Mouse (Mus musculus) adrenal gland (tissue): ENCODE measurements around the gene Dnm1l.
"Not testable (repeated sequence)": the region's sequence is repeated elsewhere in the genome, so short reads cannot be mapped to it uniquely, and the experiment has no call there.

Experiments
- intact Hi-C: fragments of 180-260 bp; cut with DNase I; formaldehyde crosslinking; loops from one replicate; pipeline ENCODE4 v1.15.1; 2025
- long read RNA-seq, 2 experiments: library from polyadenylated mRNA; unstranded; transcript quantifications; one replicate each; pipeline ENCODE4 v2.0.0; 2020; ENCODE audit warnings: borderline replicate concordance in 1 of 2; ENCODE audit not compliant: insufficient replicate concordance in 1 of 2

The Dnm1l gene
- long read RNA-seq, experiment 1, transcript Dnm1l-201 (18 exons, 3,951 nt), result major isoform, 15 of 48 reads
- long read RNA-seq, experiment 1, partial matches to known transcripts, result 25 of 48 reads
- long read RNA-seq, experiment 1, other reads (novel, unspliced or antisense), result 8 of 48 reads
- long read RNA-seq, experiment 2, transcript Dnm1l-201 (18 exons, 3,951 nt), result major isoform, 5 of 64 reads
- long read RNA-seq, experiment 2, partial matches to known transcripts, result 50 of 64 reads
- long read RNA-seq, experiment 2, other reads (novel, unspliced or antisense), result 8 of 64 reads

- intact Hi-C loops, result loop anchor here (10.0 kb wide), 1 partner anchor 226 kb away; no protein-coding TSS in a partner anchor
These were observed at the start of gene Dnm1l for GRCm38 (mm10) chr16:16358481-16359100. Dnm1l (minus strand) TSS chr16:16358959.

DNA sequence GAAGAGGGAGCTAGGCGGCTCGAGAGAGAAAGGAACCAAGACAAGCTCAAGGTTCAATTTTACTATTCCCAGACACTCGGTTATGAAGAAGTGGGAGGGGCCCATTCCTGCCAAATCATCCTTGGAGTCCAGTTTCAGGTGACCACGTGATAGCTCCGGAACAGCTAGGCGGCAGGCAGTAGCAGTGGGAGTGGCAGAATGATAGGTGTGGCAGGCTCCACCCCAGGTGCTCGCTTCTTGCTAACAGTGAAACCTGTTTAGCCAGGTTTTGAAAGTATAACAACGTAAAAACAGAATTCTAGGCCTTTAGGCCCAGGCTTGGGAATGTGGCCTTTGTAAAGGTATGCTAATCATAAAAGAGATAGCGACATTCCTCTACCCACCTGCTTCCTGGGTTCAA is 8.5 kb upstream of the Dnm1l start:
- intact Hi-C loops, result not testable (repeated sequence)

DNA sequence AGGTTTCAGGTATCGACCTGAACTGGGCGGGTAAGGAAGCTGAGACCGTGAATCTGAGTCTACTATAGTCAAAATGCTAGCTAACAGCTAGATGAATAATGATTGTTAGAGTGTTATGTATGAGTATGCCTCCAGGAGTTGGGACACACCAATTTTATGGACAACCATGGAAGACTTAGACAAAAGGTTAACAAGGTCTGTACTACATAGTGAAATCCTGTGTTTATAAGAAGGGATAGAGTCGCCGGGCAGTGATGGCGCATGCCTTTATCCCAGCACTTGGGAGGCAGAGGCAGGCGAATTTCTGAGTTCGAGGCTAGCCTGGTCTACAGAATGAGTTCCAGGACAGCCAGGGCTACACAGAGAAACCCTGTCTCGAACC is 333 bp upstream of the Dnm1l start:
- intact Hi-C loops, result loop anchor here (10.0 kb wide), 1 partner anchor 226 kb away; no protein-coding TSS in a partner anchor

DNA sequence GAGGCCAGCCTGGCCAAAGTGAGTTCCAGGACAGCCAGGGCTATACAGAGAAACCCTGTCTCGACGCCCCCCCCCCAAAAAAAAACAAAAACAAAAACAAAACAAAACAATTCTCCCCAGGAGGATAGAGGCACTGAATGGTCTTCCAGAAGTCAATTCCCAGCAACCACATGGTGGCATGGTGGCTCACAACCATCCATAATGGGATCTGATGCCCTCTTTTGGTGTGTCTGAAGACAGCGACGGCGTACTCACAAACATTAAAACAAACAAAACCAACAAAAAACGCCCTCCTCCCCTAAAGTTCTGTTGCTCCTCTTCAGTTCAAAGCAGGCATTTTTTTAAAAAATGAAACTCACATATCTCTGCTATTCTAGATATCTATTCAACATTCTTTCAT is 851 bp downstream of the Dnm1l start:
- intact Hi-C loops, result loop anchor here (10.0 kb wide), 1 partner anchor 227 kb away; no protein-coding TSS in a partner anchor

GRCm38 (mm10) chr16:16346420-16346819 is 12.3 kb downstream of the Dnm1l start:
- intact Hi-C loops, result no loop called here

- intact Hi-C loops, result no loop called here
These were observed 32.9 kb downstream of the Dnm1l start for GRCm38 (mm10) chr16:16325775-16326336.

DNA sequence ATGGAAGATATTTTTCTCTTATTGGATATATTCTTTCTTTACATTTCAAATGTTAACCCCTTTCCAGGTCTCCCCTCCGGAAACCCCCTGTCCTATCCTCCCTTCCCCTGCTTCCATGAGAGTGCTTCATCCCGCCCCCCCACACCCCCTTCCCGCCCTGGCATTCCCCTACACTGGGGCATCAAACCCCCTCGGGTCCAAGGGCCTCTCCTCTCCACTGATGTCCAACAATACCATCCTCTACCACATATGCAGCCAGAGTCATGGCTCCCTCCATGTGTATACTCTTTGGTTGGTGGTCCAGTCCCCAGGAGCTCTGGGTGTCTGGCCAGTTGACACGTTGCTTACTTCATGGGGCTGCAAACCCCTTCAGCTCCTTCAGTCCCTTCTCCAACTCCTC is 47.4 kb downstream of the Dnm1l start:
- intact Hi-C loops, result no loop called here

GRCm38 (mm10) chr16:16303888-16304287 is 54.9 kb downstream of the Dnm1l start:
- intact Hi-C loops, result loop anchor here (5.0 kb wide), 1 partner anchor 102 kb away; no protein-coding TSS in a partner anchor

DNA sequence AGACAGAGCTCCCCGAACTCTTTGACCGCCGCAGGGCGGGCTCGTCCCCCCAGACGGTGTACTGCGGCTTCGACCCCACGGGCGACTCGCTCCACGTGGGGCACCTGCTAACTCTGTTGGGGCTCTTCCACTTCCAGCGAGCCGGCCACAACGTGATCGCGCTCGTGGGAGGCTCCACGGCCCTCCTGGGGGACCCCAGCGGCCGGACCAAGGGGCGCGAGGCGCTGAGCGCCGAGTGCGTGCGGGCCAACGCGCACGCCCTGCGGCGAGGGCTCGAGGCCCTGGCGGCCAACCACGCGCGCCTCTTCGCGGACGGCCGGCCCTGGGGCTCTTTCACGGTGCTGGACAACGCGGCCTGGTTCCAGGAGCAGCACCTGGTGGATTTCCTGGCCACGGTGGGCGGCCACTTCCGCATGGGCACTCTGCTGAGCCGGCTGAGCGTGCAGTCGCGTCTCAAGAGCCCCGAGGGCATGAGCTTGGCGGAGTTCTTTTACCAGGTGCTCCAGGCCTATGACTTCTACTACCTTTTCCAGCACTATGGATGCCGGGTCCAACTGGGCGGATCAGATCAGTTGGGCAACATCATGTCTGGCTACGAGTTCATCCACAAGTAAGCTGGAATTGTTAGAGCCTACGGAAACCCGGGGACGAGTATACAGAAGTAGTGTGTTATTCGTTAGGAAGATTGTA is 55.5 kb downstream of the Dnm1l start:
- intact Hi-C loops, result loop anchor here (5.0 kb wide), 1 partner anchor 101 kb away; no protein-coding TSS in a partner anchor

- intact Hi-C loops, result loop anchor here (5.0 kb wide), 1 partner anchor 100 kb away; no protein-coding TSS in a partner anchor
These were observed 56.2 kb downstream of the Dnm1l start, which contains the start of gene Yars2 for GRCm38 (mm10) chr16:16302369-16303137. Yars2 (plus strand) TSS chr16:16302965.

- intact Hi-C loops, result no loop called here
These were observed 85.0 kb downstream of the Dnm1l start for GRCm38 (mm10) chr16:16273752-16274151.

- intact Hi-C loops, result no loop called here
These were observed 85.8 kb downstream of the Dnm1l start for GRCm38 (mm10) chr16:16272978-16273377.

DNA sequence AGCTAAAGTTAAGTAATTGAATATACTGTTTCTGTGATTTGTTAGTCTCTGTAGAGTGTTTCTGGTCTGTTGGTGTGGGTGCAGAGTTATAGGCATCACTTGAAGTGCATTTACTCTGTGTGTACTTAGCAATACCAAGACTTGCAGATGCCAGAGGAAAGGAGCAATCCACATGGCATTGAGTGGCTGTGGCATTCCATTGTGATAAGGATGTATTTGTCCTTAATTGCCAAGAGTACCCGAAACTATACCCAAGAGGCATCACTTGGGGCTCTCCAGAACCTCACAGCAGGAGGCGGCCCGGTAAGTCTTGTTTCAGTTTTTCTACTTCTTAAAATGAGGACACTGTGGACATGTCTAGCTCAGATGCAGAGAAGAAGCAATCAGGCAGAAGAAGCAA is 96.3 kb downstream of the Dnm1l start:
- intact Hi-C loops, result no loop called here
